Mouse (Mus musculus): ENCODE data around the gene Fbxo42. TPM values are rescaled to one million over a fixed set of nuclear protein-coding genes. Genes with fewer than 3 reads are reported as not detected.

Gene Fbxo42
- total RNA-seq (2021) = 10 to 100 TPM; 22.6 to 24.9 TPM
- long read RNA-seq, experiment 1, full-length matches to known transcripts = 9 of 16 reads
- long read RNA-seq, experiment 1, partial matches to known transcripts = 1 of 16 reads
- long read RNA-seq, experiment 1, other reads (novel, unspliced or antisense) = 6 of 16 reads
- long read RNA-seq, experiment 2, full-length matches to known transcripts = 8 of 12 reads
- long read RNA-seq, experiment 2, partial matches to known transcripts = 1 of 12 reads
- long read RNA-seq, experiment 2, other reads (novel, unspliced or antisense) = 3 of 12 reads

- DNase-seq (ENCODE audit: low spot score in 2 of 2) = peak; percentile 95 to 96
These were observed at the start of gene Fbxo42 for GRCm38 (mm10) chr4:141147112-141148008. Gene Fbxo42, plus strand, starts transcription at chr4:141147913.

GRCm38 (mm10) chr4:141098935-141099334 lies 48.8 kb upstream of the Fbxo42 start:
- no peak for DNase-seq (ENCODE audit: low spot score in 2 of 2)

- no peak for DNase-seq (ENCODE audit: low spot score in 2 of 2)
These were observed 47.8 kb upstream of the Fbxo42 start for GRCm38 (mm10) chr4:141099956-141100355.

GRCm38 (mm10) chr4:141101291-141101690 lies 46.4 kb upstream of the Fbxo42 start:
- no peak for DNase-seq (ENCODE audit: low spot score in 2 of 2)

- DNase-seq (ENCODE audit: low spot score in 2 of 2) = no peak
These were observed 45.9 kb upstream of the Fbxo42 start for GRCm38 (mm10) chr4:141101855-141102254.

- DNase-seq (ENCODE audit: low spot score in 2 of 2) = no peak
These were observed 41.1 kb upstream of the Fbxo42 start for GRCm38 (mm10) chr4:141106526-141107183.

GRCm38 (mm10) chr4:141108196-141108732 lies 39.4 kb upstream of the Fbxo42 start:
- no peak for DNase-seq (ENCODE audit: low spot score in 2 of 2)

GRCm38 (mm10) chr4:141113831-141114230 lies 33.9 kb upstream of the Fbxo42 start:
- peak in 1 of 2 experiments; percentile 21 for DNase-seq (ENCODE audit: low spot score in 2 of 2)

GRCm38 (mm10) chr4:141114521-141114981 lies 33.2 kb upstream of the Fbxo42 start:
- DNase-seq (ENCODE audit: low spot score in 2 of 2) = peak; percentile 46 to 83

GRCm38 (mm10) chr4:141115398-141115797 lies 32.3 kb upstream of the Fbxo42 start:
- DNase-seq (ENCODE audit: low spot score in 2 of 2) = no peak

GRCm38 (mm10) chr4:141118691-141119090 lies 29.0 kb upstream of the Fbxo42 start:
- DNase-seq (ENCODE audit: low spot score in 2 of 2) = no peak

GRCm38 (mm10) chr4:141120700-141121099 lies 27.0 kb upstream of the Fbxo42 start:
- peak; percentile 61 to 71 for DNase-seq (ENCODE audit: low spot score in 2 of 2)

- DNase-seq (ENCODE audit: low spot score in 2 of 2) = no peak
These were observed 25.1 kb upstream of the Fbxo42 start for GRCm38 (mm10) chr4:141122663-141123062.

- DNase-seq (ENCODE audit: low spot score in 2 of 2) = no peak
These were observed 24.6 kb upstream of the Fbxo42 start for GRCm38 (mm10) chr4:141123065-141123464.

GRCm38 (mm10) chr4:141129190-141129710 lies 18.5 kb upstream of the Fbxo42 start:
- no peak for DNase-seq (ENCODE audit: low spot score in 2 of 2)

- DNase-seq (ENCODE audit: low spot score in 2 of 2) = no peak
These were observed 16.9 kb upstream of the Fbxo42 start for GRCm38 (mm10) chr4:141130704-141131342.

GRCm38 (mm10) chr4:141131531-141132061 lies 16.1 kb upstream of the Fbxo42 start:
- no peak for DNase-seq (ENCODE audit: low spot score in 2 of 2)

- DNase-seq (ENCODE audit: low spot score in 2 of 2) = no peak
These were observed 15.5 kb upstream of the Fbxo42 start for GRCm38 (mm10) chr4:141132191-141132590.

GRCm38 (mm10) chr4:141133227-141133626 lies 14.5 kb upstream of the Fbxo42 start:
- no peak for DNase-seq (ENCODE audit: low spot score in 2 of 2)

GRCm38 (mm10) chr4:141134031-141134441 lies 13.7 kb upstream of the Fbxo42 start:
- peak in 1 of 2 experiments; percentile 58 for DNase-seq (ENCODE audit: low spot score in 2 of 2)
